Mouse (Mus musculus) embryo, embryonic 11.5 days (tissue): ENCODE measurements around the gene Prpf38b.

ENCODE experiments used
- DNase-seq: peaks from one replicate; pipeline ENCODE4 v3.0.0-alpha.2; 2012; ENCODE audit warnings: low read depth, low spot score

Gene Prpf38b

GRCm38 (mm10) chr3:108911548-108912413, at the start of gene Prpf38b:
Gene Prpf38b, minus strand, starts transcription at chr3:108911727.
- DNase-seq: peak; percentile 91

DNA sequence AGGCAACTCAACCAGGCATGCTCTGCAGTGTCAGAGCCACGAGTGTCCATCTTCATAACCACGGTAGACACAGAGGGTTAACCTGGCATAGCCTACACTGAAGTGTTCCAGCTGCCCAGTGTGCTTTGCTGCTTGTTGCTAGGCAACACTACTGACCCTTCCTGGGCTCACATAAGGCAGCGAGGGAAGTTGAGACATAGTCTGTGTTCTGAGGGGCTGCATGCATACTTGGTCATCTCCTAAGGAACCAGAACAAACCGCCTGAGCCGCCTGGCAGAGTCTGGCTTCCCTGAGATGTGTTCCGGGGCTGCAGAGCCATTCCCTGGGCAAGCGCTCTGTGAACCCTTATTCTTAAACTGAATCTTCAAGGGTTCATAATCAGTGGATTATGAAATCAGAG, 49.7 kb upstream of the Prpf38b start:
- DNase-seq: no peak

DNA sequence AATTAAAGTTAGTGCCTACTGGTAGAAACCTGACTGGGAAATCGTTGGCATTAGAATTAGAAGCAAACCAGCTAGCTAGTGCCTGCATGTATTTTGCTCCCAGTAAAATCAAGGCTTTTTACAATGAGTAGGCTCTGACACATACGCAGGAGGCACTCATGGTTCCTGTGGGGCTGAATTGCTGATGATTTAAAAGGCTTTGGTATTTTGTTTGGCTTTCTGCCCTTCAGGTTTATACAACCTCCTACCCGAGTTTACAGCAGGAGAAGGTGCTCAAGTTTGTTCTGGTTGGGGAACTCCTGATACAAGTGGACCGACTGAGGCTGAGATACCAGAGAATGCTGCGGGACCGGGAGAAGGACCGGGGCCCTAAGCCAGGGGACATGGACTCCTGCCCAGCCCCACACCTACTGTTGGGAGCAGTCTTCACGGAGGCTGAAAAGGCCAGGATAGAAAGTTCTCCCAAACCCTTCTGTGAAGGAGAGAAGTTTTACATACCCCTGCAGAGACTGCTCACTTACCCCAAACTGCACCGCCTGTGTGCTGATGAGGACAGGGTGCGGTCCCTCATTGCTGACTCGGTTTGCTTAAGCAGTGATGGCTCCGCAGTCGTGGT, 48.3 kb upstream of the Prpf38b start:
- DNase-seq: no peak

DNA sequence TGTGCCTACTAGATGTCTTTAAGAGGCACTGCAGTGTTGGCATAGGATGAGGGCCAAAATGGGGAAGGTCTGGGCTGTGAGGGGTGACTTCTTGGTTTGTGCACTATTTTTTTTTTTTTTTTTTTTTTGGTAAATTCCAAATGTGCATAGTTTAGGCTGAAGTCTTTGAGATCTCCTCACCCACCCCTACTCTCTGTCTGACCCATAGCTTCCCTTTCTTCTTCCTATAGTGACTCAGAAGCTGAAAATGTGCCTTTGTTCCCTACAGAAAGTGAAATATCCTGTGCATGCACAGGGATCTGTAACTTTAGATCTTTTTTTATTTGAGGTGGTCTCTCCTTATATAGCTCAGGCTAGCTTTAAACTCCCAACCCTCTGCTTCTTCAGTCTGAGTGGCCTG, 46.4 kb upstream of the Prpf38b start:
- no peak for DNase-seq

DNA sequence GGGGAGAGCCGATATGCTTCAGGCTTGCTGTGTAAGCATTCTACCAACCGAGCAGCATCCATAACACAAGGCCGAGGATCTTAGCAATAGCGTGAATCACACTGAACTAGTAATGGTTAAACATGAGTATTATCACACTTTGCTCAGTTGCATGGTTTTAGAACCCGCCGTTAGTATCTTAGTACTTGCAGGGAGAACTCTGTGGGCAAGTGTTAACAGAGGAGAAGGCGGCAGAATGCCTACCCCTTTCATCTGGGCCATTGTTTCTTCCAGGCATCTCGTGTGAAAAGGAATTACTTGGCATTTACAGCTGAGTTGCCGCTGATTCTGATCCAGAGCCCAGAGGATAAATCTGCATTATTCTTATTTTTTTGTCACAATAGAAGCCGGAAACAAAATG, 29.5 kb upstream of the Prpf38b start:
- no peak for DNase-seq

- DNase-seq: no peak
Measured at GRCm38 (mm10) chr3:108940001-108940633, 28.6 kb upstream of the Prpf38b start, which contains the start of gene Gm9857. Gene Gm9857, minus strand, starts transcription at chr3:108940445.

GRCm38 (mm10) chr3:108939573-108939972, 28.0 kb upstream of the Prpf38b start, which contains the start of gene Henmt1:
Gene Henmt1, plus strand, starts transcription at chr3:108939873.
- DNase-seq: no peak

- no peak for DNase-seq
Measured at GRCm38 (mm10) chr3:108938691-108939090, 27.2 kb upstream of the Prpf38b start.

- DNase-seq: no peak
Measured at GRCm38 (mm10) chr3:108933557-108933956, 22.0 kb upstream of the Prpf38b start.

- DNase-seq: no peak
Measured at GRCm38 (mm10) chr3:108926308-108926707, 14.8 kb upstream of the Prpf38b start.

- no peak for DNase-seq
Measured at GRCm38 (mm10) chr3:108925677-108926076, 14.2 kb upstream of the Prpf38b start.

- no peak for DNase-seq
Measured at GRCm38 (mm10) chr3:108921822-108922221, 10.3 kb upstream of the Prpf38b start.

DNA sequence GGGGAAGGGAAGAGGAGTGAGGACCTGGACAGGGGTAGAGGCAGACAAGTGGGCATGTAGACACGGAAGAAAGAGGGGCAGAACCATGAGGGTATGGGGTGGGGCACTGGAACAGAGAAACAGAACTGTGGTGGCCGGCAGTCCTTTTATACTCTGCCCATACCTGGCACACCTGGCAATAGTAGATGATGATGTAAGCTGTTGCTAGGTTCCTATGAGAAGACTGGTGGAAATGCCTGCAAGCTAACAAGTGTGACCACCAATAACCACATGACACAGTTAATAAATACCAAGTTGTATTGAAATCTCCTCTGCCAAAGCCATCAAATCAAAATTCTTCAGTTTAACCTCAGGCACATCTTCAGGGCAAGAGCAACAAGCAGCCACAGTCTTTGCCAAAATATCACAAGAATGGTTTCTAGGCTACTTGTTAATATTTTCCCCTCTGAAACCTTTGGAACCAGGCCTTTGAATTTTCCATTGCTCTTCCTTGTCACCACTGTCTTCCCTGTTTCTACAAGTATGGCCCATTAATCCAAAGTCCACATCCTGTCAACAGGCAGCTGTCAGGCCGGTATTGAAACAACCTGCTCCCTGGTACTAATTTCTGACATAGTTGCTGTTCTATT, 9.0 kb upstream of the Prpf38b start:
- no peak for DNase-seq

GRCm38 (mm10) chr3:108918852-108919251, 7.3 kb upstream of the Prpf38b start:
- no peak for DNase-seq

GRCm38 (mm10) chr3:108917986-108918385, 6.5 kb upstream of the Prpf38b start:
- no peak for DNase-seq

GRCm38 (mm10) chr3:108916857-108917256, 5.3 kb upstream of the Prpf38b start:
- no peak for DNase-seq

DNA sequence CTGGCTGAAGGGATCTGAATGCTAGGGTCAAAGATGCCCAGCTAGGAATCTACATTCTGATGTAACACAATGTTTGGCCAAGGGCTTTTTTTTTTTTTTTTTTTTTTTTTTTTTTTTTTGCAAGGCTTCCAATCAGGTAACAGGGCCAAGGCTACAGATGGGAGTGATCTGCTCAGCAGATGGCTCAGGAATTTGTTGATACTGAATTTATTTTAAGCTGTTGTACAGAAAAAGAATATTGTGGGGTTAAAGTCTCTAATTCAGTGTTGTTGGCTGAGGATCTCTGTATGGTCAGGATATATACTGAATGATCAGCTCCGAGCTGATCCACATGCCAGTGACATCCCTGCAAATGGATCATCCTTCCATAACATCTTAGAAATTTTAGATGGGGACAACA, 4.5 kb upstream of the Prpf38b start:
- DNase-seq: no peak

GRCm38 (mm10) chr3:108911081-108911547, 413 bp downstream of the Prpf38b start:
- DNase-seq: peak; percentile 24

GRCm38 (mm10) chr3:108910303-108911080, 1.0 kb downstream of the Prpf38b start:
- no peak for DNase-seq

DNA sequence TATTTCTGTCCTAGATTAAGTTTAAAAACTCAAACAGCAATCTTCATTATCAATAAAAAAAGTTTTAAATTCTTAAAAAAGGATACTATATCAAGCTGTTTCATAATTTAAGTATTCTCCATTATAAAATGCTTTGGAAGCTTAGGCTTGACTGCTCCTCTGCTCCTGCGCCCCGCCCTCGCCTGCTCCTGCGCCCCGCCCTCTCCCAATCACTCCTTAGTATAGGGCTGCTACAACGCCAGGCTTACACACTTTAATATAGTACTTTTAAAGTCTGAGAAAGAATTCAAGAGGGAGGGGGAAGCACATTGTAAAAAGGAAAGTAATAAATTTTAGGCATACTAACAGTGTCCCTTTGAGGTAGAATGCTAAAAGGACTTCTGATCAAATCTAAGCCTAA, 8.6 kb downstream of the Prpf38b start:
- DNase-seq: no peak

DNA sequence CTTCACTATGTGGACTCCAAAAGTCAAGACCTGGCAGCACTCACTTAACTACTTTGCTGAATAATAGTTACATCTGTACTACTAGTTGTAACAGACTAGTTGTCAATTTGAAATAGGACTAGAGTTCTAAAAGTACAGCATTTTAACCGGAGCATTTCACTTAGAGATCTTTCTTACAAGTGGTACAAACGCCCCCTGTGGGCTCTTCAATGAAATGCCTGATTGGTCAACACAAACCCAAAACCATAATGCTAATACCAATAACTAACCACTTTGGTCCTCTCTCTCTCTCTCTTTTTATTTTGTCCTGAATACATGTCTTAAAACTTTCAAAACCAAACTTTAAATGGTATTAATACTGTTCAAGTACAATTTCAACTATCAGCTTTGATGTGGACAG, 9.5 kb downstream of the Prpf38b start:
- DNase-seq: no peak
